Mouse (Mus musculus) Patski (cell line): ENCODE results near the gene Mgarp. TPM values are rescaled to one million over a fixed set of nuclear protein-coding genes. Genes with fewer than 3 reads are reported as not detected.
"Not testable (repeated sequence)": the region's sequence is repeated elsewhere in the genome, so short reads cannot be mapped to it uniquely, and the experiment has no call there.

Experiments used
- ATAC-seq: fragments of 100-300 bp; one replicate; pipeline ENCODE4 v1.8.0; 2021
- CTCF ChIA-PET: fragments of 350-600 bp; sonication (Branson Sonifier 250); formaldehyde crosslinking; loops from one replicate; lab custom pipeline; 2022; ENCODE audit warnings: inconsistent platforms; lab: Charles Lee
- POLR2A ChIA-PET: fragments of 350-600 bp; sonication (Branson Sonifier 250); formaldehyde crosslinking; loops from one replicate; lab custom pipeline; 2022; ENCODE audit warnings: antibody characterized with exemption, inconsistent platforms; lab: Charles Lee
- DNase-seq: peaks from one replicate; pipeline ENCODE4 v3.0.0-alpha.2; 2011; ENCODE audit warnings: low read depth, low spot score
- H3K27me3 ChIP-seq: fragments of 371-371 bp; one replicate; pipeline ENCODE4 v1.5.1; 2021
- CTCF ChIP-seq: fragments of 100-300 bp; IDR thresholded peaks from one replicate; pipeline ENCODE4 v1.5.1; 2021
- in situ Hi-C: fragments of 300-500 bp; cut with MboI; formaldehyde crosslinking; loops from 3 replicates; pipeline ENCODE4 v1.11.1; 2018; ENCODE audit warnings: low pct_unique_long_range_greater_than_20kb, mixed read lengths
- polyA plus RNA-seq: library from polyadenylated mRNA; unstranded; gene quantifications from one replicate; pipeline ENCODE4 v1.2.3, GENCODE M21; 2021

Mgarp gene
- polyA plus RNA-seq, 1 experiment from 2014 or later = 0.85 TPM

DNA sequence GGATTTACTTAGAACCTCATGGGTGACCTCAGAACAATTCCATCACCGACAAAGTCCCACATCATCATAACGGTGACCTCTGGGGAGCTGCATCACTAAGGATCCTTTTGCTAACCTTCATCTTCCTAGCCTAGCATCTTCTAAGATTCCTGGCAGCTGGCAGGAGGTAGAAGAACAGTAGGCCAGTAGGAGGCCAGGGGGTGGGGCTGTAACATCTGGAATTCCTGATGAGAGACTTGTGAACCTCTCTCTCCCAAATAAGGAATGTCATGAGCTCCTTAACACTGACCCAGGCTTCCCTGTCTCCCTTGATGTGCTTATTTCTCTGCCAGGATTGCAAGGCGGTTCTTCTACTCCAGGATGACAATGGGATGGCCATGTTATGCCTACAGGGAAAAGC is 45.7 kb downstream of the Mgarp start:
- in situ Hi-C loops = loop anchor here (10.0 kb wide), 1 partner anchor 116 kb away; no protein-coding TSS in a partner anchor

DNA sequence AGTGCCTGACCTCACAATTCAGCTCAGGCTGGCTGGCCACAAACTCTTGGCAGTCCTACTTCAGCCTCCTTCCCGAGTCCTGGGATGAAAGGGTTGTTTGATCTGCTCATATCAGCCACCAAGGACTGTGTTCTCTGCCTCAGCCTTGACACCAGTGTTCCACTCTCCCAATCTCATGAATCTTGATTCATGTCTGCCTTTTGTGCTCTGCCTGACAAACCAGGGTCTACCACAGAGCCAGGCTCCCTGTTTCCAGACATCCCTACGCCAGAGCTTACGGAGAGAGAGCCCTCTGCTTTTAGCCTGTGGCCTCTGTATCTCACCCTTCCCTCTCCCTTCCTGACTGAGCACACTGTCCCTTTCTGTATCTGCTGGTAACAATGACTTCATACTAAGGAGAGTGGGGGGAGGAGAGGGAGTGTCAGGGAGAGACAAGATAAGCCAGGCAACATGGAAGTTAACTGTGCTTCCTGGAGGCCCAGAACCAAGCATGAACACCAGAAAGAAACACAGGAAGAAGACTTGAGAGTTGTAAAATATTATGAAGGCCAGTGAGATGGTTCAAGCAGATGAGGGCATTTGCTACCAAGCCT is 47.8 kb downstream of the Mgarp start:
- ChIA-PET CTCF (interaction anchor here (1.3 kb wide), 1 partner anchor 60 kb away, joined by 5 read pairs; no protein-coding TSS in a partner anchor), POLR2A (no interaction called here)
- in situ Hi-C loops = loop anchor here (25.0 kb wide), 1 partner anchor 911 kb away; the partner anchor contains the start of gene Slc7a11
- TF ChIP-seq CTCF = no peak
- no peaks in the 10 kb centered on the region for H3K27me3 ChIP-seq
- DNase-seq (no peak), ATAC-seq (no peak)

More for the DNA sequence above, 45.7 kb downstream of the Mgarp start:
- ATAC-seq (no peak), DNase-seq (no peak)
- no peak for TF ChIP-seq CTCF
- ChIA-PET CTCF (interaction anchor here (0.9 to 5.9 kb wide), 13 partner anchors 8 to 122 kb away, joined by 3 to 41 read pairs (median 4); no protein-coding TSS in a partner anchor), POLR2A (interaction anchor here (0.5 to 1.0 kb wide), 3 partner anchors 9 to 887 kb away, joined by 3 to 5 read pairs (median 3); no protein-coding TSS in a partner anchor)
- no peaks in the 10 kb centered on the region for H3K27me3 ChIP-seq

DNA sequence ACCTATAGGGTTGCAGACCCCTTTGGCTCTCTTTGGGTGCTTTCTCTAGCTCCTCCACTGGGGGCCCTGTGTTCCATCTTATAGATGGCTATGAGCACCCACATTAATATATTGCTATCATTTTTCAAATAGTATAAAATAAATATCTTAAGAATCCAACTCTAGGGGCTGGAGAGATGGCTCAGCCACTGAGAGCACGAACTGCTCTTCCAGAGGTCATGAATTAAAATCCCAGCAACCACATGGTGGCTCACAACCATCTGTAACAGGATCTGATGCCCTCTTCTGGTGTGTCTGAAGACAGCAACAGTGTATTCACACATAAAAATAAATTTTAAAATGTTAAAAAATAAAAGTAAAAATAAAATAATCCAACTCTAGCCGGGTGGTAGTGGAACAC is 51.5 kb downstream of the Mgarp start:
- ATAC-seq, H3K27me3 ChIP-seq, DNase-seq, POLR2A ChIA-PET: not testable (repeated sequence)
- CTCF ChIA-PET = interaction anchor here (1.1 to 3.1 kb wide), 3 partner anchors 21 to 67 kb away, joined by 3 to 13 read pairs (median 3); no protein-coding TSS in a partner anchor
- in situ Hi-C loops = loop anchor here (25.0 kb wide), 1 partner anchor 908 kb away; the partner anchor contains the start of gene Slc7a11

- H3K27me3 ChIP-seq, POLR2A ChIA-PET, ATAC-seq, DNase-seq: not testable (repeated sequence)
- in situ Hi-C loops = loop anchor here (25.0 kb wide), 1 partner anchor 907 kb away; the partner anchor contains the start of gene Slc7a11
- CTCF ChIA-PET = interaction anchor here (0.8 to 3.1 kb wide), 9 partner anchors 9 to 110 kb away, joined by 3 to 16 read pairs (median 4); no protein-coding TSS in a partner anchor
Measured at GRCm38 (mm10) chr3:51344182-51344581, 52.4 kb downstream of the Mgarp start.

GRCm38 (mm10) chr3:51343260-51343659 is 53.3 kb downstream of the Mgarp start:
- H3K27me3 ChIP-seq = no peaks in the 10 kb centered on the region
- DNase-seq (no peak), ATAC-seq (no peak)
- in situ Hi-C loops = loop anchor here (25.0 kb wide), 1 partner anchor 906 kb away; the partner anchor contains the start of gene Slc7a11
- TF ChIP-seq CTCF = no peak
- CTCF ChIA-PET = interaction anchor here (0.8 to 3.1 kb wide), 7 partner anchors 7 to 109 kb away, joined by 3 to 16 read pairs (median 6); no protein-coding TSS in a partner anchor
- POLR2A ChIA-PET = no interaction called here

- H3K27me3 ChIP-seq = no peaks in the 10 kb centered on the region
- no peak for TF ChIP-seq CTCF
- CTCF ChIA-PET = interaction anchor here (1.6 to 3.1 kb wide), 4 partner anchors 8 to 24 kb away, joined by 4 to 16 read pairs (median 10); no protein-coding TSS in a partner anchor
- in situ Hi-C loops = loop anchor here (25.0 kb wide), 1 partner anchor 905 kb away; the partner anchor contains the start of gene Slc7a11
- POLR2A ChIA-PET = interaction anchor here (0.6 to 1.5 kb wide), 4 partner anchors 8 to 66 kb away, joined by 3 read pairs; no protein-coding TSS in a partner anchor
- ATAC-seq (no peak), DNase-seq (no peak)
Measured at GRCm38 (mm10) chr3:51342152-51342551, 54.4 kb downstream of the Mgarp start.

- ChIA-PET POLR2A (interaction anchor here (0.6 to 1.5 kb wide), 4 partner anchors 9 to 67 kb away, joined by 3 read pairs; no protein-coding TSS in a partner anchor), CTCF (interaction anchor here (0.7 to 3.1 kb wide), 3 partner anchors 9 to 12 kb away, joined by 3 to 16 read pairs (median 4); no protein-coding TSS in a partner anchor)
- ATAC-seq (peak; percentile 76), DNase-seq (no peak)
- in situ Hi-C loops = loop anchor here (25.0 kb wide), 1 partner anchor 904 kb away; the partner anchor contains the start of gene Slc7a11
- TF ChIP-seq CTCF = no peak
- H3K27me3 ChIP-seq = no peaks in the 10 kb centered on the region
Measured at GRCm38 (mm10) chr3:51341268-51342081, 55.1 kb downstream of the Mgarp start.

DNA sequence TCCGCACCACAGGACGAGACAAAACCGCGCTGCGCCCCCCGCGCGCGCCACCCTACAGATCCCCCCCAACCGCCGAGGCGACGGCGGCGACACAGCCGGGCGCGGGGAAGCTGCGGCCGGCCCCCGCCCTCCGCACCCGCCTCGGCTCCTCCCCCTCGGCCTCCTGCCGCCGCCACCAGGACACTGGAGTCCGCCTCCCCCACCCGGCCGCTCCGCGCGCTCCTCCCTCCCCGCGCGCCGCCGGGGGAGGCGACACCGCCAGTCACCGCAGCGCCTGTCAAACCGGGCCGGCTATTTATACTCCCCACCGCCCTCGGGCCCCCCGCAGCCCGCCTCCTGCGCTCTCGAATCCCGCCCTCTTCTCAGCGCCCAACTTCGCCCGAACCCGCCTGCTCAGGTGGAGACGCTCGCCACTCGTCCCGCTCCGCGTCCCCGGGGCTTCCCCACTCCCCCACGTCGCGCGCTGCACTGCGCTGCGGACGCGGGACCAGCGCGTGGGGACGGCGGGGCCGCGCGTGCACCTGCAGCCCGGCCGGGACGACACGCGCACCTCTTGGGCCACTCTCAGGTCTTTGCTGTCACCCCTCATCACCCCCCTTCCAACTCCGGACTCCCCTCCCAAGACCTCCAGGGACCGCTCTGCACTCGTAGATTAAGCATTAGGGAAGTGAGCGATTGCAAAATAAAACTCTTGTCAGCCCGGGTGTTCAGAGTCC is 55.8 kb downstream of the Mgarp start, which contains the start of gene Elf2:
Gene Elf2 (minus strand): TSS at position 112 of the 716 bp plus-strand sequence.
- no peak for TF ChIP-seq CTCF
- peak; percentile 72 for ATAC-seq
- CTCF ChIA-PET = interaction anchor here (0.7 kb wide), 1 partner anchor 10 kb away, joined by 3 read pairs; no protein-coding TSS in a partner anchor
- in situ Hi-C loops = loop anchor here (25.0 kb wide), 1 partner anchor 903 kb away; the partner anchor contains the start of gene Slc7a11
- no peaks in the 10 kb centered on the region for H3K27me3 ChIP-seq
- no peak for DNase-seq
- POLR2A ChIA-PET = interaction anchor here (0.6 to 1.5 kb wide), 4 partner anchors 10 to 70 kb away, joined by 3 to 4 read pairs (median 3); no protein-coding TSS in a partner anchor
